Mouse (Mus musculus) myocyte (in vitro differentiated cells): ENCODE measurements at regions not wholly inside any gene's neighbourhood (a gene's known extent, or its start where the extent isn't known, plus 50 kb on each side); places are given as distances from the start of the nearest gene placed in this dataset.

Experiments used
- CEBPB ChIP-seq: IDR thresholded peaks from 2 replicates; pipeline ENCODE4 v1.6.1; 2011; ENCODE audit warnings: mild to moderate bottlenecking, moderate library complexity; ENCODE audit not compliant: poor library complexity, insufficient read depth, severe bottlenecking
- E2F4 ChIP-seq: IDR thresholded peaks from one replicate; pipeline ENCODE4 v1.6.1; 2011; ENCODE audit warnings: mild to moderate bottlenecking, control low read depth, moderate library complexity; ENCODE audit not compliant: insufficient read depth
- MAX ChIP-seq: IDR thresholded peaks from one replicate; pipeline ENCODE4 v1.6.1; 2011; ENCODE audit warnings: low read depth, mild to moderate bottlenecking, control low read depth
- MYOD1 ChIP-seq, 3 experiments: IDR thresholded peaks; one replicate each; pipeline ENCODE4 v1.6.1; 2011; ENCODE audit warnings: control low read depth in 2 of 3, low read depth in 2 of 3, mild to moderate bottlenecking in 2 of 3, moderate library complexity in 1 of 3; ENCODE audit not compliant: insufficient read length in 2 of 3, control insufficient read depth in 1 of 3
- MYOG ChIP-seq, 3 experiments: IDR thresholded peaks; one replicate each; pipeline ENCODE4 v1.6.1; 2011; ENCODE audit warnings: control low read depth in 2 of 3, low read depth in 2 of 3, mild to moderate bottlenecking in 2 of 3; ENCODE audit not compliant: insufficient read length in 2 of 3, control insufficient read depth in 1 of 3, insufficient read depth in 1 of 3
- POLR2A ChIP-seq: IDR thresholded peaks from one replicate; pipeline ENCODE4 v1.6.1; 2011; ENCODE audit warnings: low read depth, mild to moderate bottlenecking, control low read depth, moderate library complexity; ENCODE audit not compliant: insufficient read length
- POLR2AphosphoS2 ChIP-seq: IDR thresholded peaks from one replicate; pipeline ENCODE4 v1.6.1; 2011; ENCODE audit warnings: low read depth, control low read depth; ENCODE audit not compliant: insufficient read length
- REST ChIP-seq: IDR thresholded peaks from one replicate; pipeline ENCODE4 v1.6.1; 2011; ENCODE audit warnings: mild to moderate bottlenecking, control low read depth, moderate library complexity; ENCODE audit not compliant: insufficient read depth, insufficient read length
- SRF ChIP-seq: IDR thresholded peaks from one replicate; pipeline ENCODE4 v1.6.1; 2011; ENCODE audit warnings: low read depth; ENCODE audit not compliant: control insufficient read depth, insufficient read length
- TCF12 ChIP-seq: IDR thresholded peaks from one replicate; pipeline ENCODE4 v1.6.1; 2011; ENCODE audit warnings: mild to moderate bottlenecking, control low read depth; ENCODE audit not compliant: poor library complexity, insufficient read depth, severe bottlenecking
- TCF3 ChIP-seq: IDR thresholded peaks from one replicate; pipeline ENCODE4 v1.6.1; 2011; ENCODE audit warnings: low read depth, control low read depth; ENCODE audit not compliant: insufficient read length
- USF1 ChIP-seq: IDR thresholded peaks from one replicate; pipeline ENCODE4 v1.6.1; 2011; ENCODE audit warnings: low read depth, mild to moderate bottlenecking, control low read depth, moderate library complexity

DNA sequence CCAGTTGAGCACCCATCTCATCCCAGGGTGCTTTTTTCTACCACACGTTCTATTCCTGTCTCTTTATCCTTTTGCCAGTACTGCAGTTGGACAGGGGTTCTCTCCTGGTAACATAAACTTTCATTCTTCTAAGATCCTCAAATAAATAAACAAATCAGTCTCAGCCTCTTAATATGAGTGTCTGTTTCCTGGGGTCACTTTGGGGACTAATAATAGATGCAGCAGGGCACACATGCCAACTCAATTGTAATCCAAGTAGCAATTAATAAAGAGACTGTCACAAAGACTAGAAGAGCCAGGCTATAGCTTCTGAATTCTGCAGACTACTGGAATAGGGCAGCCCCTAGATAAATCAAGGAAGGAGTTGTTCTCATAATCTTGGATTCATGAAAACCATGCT lies 108.9 kb downstream of the Uchl5 start:
- TF ChIP-seq POLR2A, result no peak
- TF ChIP-seq MAX, result no peak
- TF ChIP-seq MYOG (IDR thresholded peaks at IDR 0.05; ENCODE audit: control insufficient read depth in 1 of 3, insufficient read depth in 1 of 3, insufficient read length in 2 of 3, low read depth in 2 of 3), result no peak
- no peak for TF ChIP-seq TCF12
- TF ChIP-seq USF1, result no peak
- TF ChIP-seq CEBPB, result no peak
- no peak for TF ChIP-seq POLR2AphosphoS2
- no peak for TF ChIP-seq E2F4
- no peak for TF ChIP-seq MYOD1 (IDR thresholded peaks at IDR 0.05; ENCODE audit: control insufficient read depth in 1 of 3, insufficient read length in 2 of 3, low read depth in 2 of 3)
- no peak for TF ChIP-seq TCF3
- no peak for TF ChIP-seq REST
- no peak for TF ChIP-seq SRF
